Mouse (Mus musculus): Measurements from ENCODE around the gene Hmgcll1. TPM values are rescaled to one million over a fixed set of nuclear protein-coding genes. Genes with fewer than 3 reads are reported as not detected.
"Not testable (repeated sequence)": the region's sequence is repeated elsewhere in the genome, so short reads cannot be mapped to it uniquely, and the experiment has no call there.

Gene Hmgcll1
- total RNA-seq, 1 experiment from 2014 or later: 2.6 TPM

DNA sequence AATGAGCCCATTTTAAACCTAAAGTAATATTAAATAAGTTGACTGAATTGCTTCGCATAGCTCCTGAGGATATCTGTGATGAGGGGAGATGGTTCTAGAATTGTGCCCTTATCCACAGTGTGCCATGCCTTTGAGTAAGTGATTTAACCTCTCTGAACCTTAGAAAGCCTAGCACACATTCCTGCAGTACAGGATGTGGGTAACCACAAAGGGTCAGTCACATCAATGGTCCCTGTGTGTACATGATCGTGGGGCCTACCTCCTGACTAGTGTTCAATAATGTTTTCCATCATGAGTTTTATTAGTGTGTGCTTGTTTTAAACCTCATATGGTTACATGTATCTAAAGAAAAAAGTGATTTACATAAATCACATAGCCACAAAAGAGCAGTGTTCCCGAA lies 46.3 kb downstream of the Hmgcll1 start:
- no peak for DNase-seq

DNA sequence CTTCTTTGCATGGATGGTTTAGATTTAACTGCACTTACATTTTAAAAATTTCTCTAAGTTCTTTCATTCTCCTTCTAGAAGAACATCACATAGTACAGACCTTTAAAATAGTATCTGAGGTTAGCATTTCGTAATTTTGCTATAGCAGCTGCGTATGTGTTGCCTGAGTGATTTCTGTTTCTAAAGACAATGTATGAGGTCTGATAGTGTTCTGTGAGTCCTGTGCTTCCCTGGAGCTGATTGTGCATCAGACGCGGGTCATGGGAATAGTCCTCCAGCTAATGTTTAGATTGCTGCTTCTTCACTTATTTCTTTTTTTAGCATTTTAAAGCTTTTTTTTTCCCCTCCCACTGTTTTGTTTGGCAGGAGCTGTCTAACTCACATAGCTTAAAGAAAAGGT lies 46.8 kb downstream of the Hmgcll1 start:
- no peak for DNase-seq

- no peak for DNase-seq
Measured at GRCm38 (mm10) chr9:76064164-76064563, 49.5 kb downstream of the Hmgcll1 start.

- DNase-seq: no peak
Measured at GRCm38 (mm10) chr9:76091561-76091960, 76.9 kb downstream of the Hmgcll1 start.

DNA sequence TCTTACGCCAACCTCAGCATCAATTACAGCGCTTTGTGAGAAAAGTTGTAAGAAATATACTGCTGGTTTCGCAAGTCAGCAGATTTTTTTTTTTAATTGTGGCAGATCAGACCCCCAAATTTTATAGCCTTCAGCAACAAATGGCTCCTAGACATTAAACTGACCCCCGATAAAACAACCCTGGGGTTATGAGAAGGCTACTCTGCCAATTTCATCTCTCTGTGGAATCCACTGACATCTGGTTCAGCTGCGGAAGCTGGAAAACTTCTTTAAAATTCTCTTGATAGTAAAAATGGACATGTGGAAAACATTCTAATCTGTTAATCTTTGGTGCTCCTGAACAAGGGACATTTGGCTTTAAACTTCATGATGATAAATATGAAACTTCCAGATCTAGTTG lies 82.6 kb downstream of the Hmgcll1 start:
- DNase-seq: no peak

- DNase-seq: no peak
Measured at GRCm38 (mm10) chr9:76099981-76100380, 85.3 kb downstream of the Hmgcll1 start.

DNA sequence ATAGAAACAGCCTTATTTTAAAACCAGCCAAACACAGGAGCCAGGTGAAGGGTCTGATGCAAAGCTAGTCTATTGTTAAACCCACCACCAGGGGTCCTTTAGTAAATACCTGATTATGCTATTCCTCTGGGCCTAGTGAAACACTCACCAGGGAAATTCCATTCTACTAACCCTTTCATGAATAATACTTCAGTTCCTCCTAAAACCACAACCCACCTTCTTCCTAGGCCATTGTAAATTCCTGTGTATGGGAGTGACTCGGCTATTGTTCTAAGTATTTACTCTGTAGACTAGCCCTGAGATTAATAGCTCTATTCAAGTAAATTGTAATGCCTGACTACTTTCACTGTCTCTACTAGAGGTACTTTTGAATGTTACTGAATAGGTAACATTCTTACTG lies 89.8 kb downstream of the Hmgcll1 start:
- DNase-seq: not testable (repeated sequence)

DNA sequence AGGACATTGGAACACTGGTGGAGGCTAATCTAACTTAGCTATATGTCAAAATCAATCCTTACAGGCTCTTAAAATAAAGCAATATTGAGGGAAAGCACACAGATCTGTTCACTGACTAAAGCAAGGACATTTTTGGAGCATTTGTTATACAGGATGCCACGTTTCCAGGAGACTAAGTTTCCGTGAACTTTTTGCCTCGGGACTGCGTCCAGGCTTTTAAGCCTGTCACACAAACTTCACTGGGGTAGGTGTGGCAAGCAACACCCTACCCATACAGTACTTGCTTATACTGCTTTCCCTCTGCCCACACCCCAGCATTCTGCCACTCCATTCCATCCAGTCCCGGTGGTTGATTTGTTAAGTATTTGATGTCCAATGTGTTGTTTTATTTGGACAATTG lies 90.2 kb downstream of the Hmgcll1 start:
- no peak for DNase-seq

GRCm38 (mm10) chr9:76122888-76123287 lies 108.2 kb downstream of the Hmgcll1 start:
- DNase-seq: peak; percentile 70

GRCm38 (mm10) chr9:76124249-76124648 lies 109.6 kb downstream of the Hmgcll1 start:
- DNase-seq: no peak

DNA sequence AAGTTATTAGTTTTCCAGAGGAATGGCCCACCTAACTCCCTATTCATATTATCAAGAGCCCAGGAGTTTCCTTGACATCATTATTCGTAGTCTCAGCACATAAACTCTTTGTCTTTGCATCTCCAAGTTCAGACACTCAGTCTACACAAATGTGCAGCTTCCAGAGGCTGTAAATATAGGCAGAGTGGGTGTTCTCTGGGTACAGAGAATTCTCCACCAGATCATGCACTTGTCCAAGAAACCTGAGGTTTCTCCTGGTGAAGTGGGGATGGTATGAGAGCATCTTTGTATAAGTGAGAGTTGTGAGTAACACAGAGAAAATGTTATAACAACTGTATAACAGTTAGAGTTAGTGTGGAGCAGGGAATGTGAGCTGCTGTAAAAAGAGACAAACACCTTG lies 114.7 kb downstream of the Hmgcll1 start:
- DNase-seq: no peak

DNA sequence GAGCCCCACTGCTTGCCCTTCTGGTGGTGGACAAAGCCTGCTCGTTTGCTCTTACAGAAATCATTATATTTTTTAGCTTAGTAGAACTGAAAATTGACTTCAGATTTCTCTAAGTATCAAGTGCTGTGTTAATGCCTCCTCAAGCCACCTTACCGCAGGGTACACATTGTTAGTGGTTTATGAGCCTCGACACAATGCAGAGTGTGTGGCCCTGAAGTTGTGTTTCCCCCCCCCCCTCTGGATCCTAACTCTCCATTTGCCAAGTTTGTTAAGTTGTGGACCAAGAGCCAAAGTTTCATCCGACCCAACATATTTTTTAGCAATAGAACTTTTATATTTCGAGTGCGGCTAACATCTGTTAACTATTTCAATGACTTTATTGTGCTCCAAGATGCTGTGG lies 119.4 kb downstream of the Hmgcll1 start:
- DNase-seq: no peak

GRCm38 (mm10) chr9:76138378-76139109 lies 123.9 kb downstream of the Hmgcll1 start:
- no peak for DNase-seq

DNA sequence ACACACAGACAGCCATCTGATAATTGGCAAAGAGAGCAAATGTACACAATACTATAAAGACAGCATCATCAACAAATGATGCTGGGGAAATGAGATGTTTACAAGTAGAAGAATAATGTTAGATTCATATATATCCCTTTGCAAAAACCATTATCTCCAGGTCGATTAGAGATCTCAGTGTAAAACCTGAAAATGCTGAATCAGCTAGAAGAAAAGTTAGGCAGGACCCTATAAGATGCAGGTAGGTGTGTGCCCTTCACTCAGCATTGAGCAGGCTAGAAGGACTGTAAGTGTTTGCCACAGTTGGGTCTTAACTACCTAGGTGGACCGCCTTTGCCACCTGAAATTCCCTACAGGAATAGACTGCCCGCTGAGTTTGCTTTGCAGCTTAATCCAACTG lies 130.9 kb downstream of the Hmgcll1 start:
- no peak for DNase-seq

GRCm38 (mm10) chr9:76162446-76162845 lies 147.8 kb downstream of the Hmgcll1 start:
- DNase-seq: no peak

DNA sequence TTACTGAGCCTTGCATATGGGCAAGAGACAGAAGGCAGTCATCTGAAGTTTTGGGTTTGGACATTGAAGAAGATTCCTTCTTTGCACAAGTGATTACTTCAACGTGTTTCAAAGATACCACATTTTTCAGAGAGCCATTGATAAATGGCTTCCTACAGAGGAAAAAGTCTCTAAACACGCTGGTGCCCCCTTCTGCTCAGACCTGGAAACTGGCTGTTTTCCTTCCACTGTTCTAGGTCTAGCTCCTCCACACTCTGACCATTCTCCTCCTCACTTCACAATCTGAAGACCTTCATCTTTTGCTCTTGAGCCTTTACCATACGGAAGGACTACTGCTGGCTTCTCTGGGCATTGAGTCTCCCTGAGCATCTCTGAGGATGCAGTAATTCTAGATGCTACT lies 153.7 kb downstream of the Hmgcll1 start:
- peak; percentile 32 for DNase-seq

GRCm38 (mm10) chr9:76172686-76173295 lies 158.1 kb downstream of the Hmgcll1 start:
- no peak for DNase-seq

- no peak for DNase-seq
Measured at GRCm38 (mm10) chr9:76179221-76179620, 164.6 kb downstream of the Hmgcll1 start.

Other genes starting within 250 kb of the Hmgcll1 start
- 5.2 and 6.2 TPM in 2 replicates for gene Bmp5, start 239.5 kb upstream of the Hmgcll1 start, total RNA-seq (2021)
- not detected in 2 replicates for gene Gfral, start 198.8 kb downstream of the Hmgcll1 start, total RNA-seq (2021)

Data from adrenal gland, postnatal 14 days (tissue).